Mouse (Mus musculus): ENCODE measurements around the gene Dtymk.

Dtymk gene

DNA sequence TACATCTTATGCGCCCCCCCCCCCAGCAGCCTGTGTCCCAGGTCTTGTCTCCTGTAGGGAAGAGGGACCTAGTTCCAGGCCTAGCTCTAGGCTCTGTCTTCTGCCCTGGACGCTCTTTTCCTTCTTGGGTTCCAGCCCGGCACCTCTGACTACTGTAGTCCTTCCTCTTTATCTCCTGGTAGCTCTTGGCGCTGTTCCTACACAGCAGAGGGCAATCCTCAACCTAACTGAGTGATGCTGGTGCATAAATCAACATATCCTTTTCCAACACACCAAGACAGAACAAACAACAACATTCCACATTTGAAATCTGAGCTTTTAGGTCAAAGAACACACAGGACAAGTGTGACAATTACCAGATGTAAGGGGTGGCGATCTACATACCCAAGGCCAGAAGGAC lies 55.6 kb downstream of the Dtymk start:
- no peak for DNase-seq (ENCODE audit: inconsistent ontology term)

- DNase-seq (ENCODE audit: inconsistent ontology term) = no peak
Observed at GRCm38 (mm10) chr1:93742910-93743309, 58.8 kb downstream of the Dtymk start.

Measured in Muller cell, postnatal 12 days (primary cell).